Mouse (Mus musculus) brain, embryonic 14.5 days (tissue): ENCODE measurements around the gene Creb5.

Source experiments
- CTCF ChIP-seq: fragments of 200-500 bp; IDR thresholded peaks from 2 replicates; pipeline ENCODE4 v1.5.1; 2012; ENCODE audit warnings: inconsistent platforms, mild to moderate bottlenecking, moderate library complexity, borderline replicate concordance; ENCODE audit not compliant: insufficient read depth, insufficient read length; ENCODE audit errors: extremely low read depth
- POLR2A ChIP-seq: fragments of 200-500 bp; IDR thresholded peaks from 2 replicates; pipeline ENCODE4 v1.6.1; 2012; ENCODE audit warnings: mild to moderate bottlenecking, inconsistent platforms, borderline replicate concordance; ENCODE audit not compliant: poor library complexity, insufficient read depth, insufficient read length, severe bottlenecking; ENCODE audit errors: extremely low read depth

GRCm38 (mm10) chr6:53657483-53657882 is 370.4 kb downstream of the Creb5 start:
- TF ChIP-seq POLR2A = no peak
- TF ChIP-seq CTCF = no peak
